Mouse (Mus musculus) heart, embryonic 14.5 days (tissue): Measurements from ENCODE around the gene Fhad1. TPM values are rescaled to one million over a fixed set of nuclear protein-coding genes. Genes with fewer than 3 reads are reported as not detected.

Source experiments
- ATAC-seq: fragments of 200-750 bp; cut with Nextera tagmentation; 2 replicates; pipeline ENCODE4 v1.8.0; 2017; ENCODE audit warnings: low read depth, moderate TSS enrichment; ENCODE audit not compliant: insufficient number of reproducible peaks, insufficient read depth, low FRiP score
- H3K27ac ChIP-seq, 2 experiments: fragments of 200-500 bp in 1 of 2; fragments of 300-500 bp in 1 of 2; sonication (generic) in 1 of 2; replicated peaks in 1 of 2; 2 replicates each; pipeline ENCODE4 v1.5.1; 2012 to 2014; ENCODE audit warnings: low read depth in 2 of 2, low read length in 2 of 2, control low read depth in 1 of 2, mild to moderate bottlenecking in 1 of 2, mixed read lengths in 1 of 2; ENCODE audit not compliant: control insufficient read depth in 1 of 2, insufficient read depth in 1 of 2
- H3K27me3 ChIP-seq: fragments of 300-500 bp; sonication (generic); 2 replicates; pipeline ENCODE4 v1.6.1; 2014; ENCODE audit warnings: mild to moderate bottlenecking, low read length, control low read depth; ENCODE audit not compliant: control insufficient read depth, insufficient read depth
- H3K36me3 ChIP-seq: fragments of 300-500 bp; sonication (generic); 2 replicates; pipeline ENCODE4 v1.6.1; 2014; ENCODE audit warnings: mild to moderate bottlenecking, control low read depth, low read length, mixed read lengths; ENCODE audit not compliant: control insufficient read depth, insufficient read depth
- H3K4me1 ChIP-seq, 2 experiments: fragments of 200-500 bp in 1 of 2; fragments of 300-500 bp in 1 of 2; sonication (generic) in 1 of 2; 2 replicates each; pipeline ENCODE4 v1.6.1; 2012 to 2014; ENCODE audit warnings: low read length in 2 of 2, control low read depth in 1 of 2, mixed read lengths in 1 of 2; ENCODE audit not compliant: control insufficient read depth in 2 of 2, insufficient read depth in 2 of 2
- H3K4me2 ChIP-seq: fragments of 300-500 bp; sonication (generic); 2 replicates; pipeline ENCODE4 v1.6.1; 2014; ENCODE audit warnings: mild to moderate bottlenecking, low read length
- H3K4me3 ChIP-seq, 2 experiments: fragments of 200-500 bp in 1 of 2; fragments of 300-500 bp in 1 of 2; sonication (generic) in 1 of 2; 2 replicates each; pipeline ENCODE4 v1.5.1; 2012 to 2014; ENCODE audit warnings: low read length in 2 of 2, mild to moderate bottlenecking in 2 of 2, control low read depth in 1 of 2, low read depth in 1 of 2, moderate library complexity in 1 of 2; ENCODE audit not compliant: control insufficient read depth in 1 of 2, insufficient read depth in 1 of 2
- H3K9ac ChIP-seq: fragments of 300-500 bp; sonication (generic); 2 replicates; pipeline ENCODE4 v1.6.1; 2014; ENCODE audit warnings: mild to moderate bottlenecking, low read length
- H3K9me3 ChIP-seq: fragments of 300-500 bp; sonication (generic); 2 replicates; pipeline ENCODE4 v1.6.1; 2016; ENCODE audit warnings: low read length, control low read depth; ENCODE audit not compliant: control insufficient read depth
- WGBS: fragments of 180-500 bp; shearing (Covaris S2); extraction: QIAGEN DNeasy Blood & Tissue Kit; methylation state at CpG from one replicate; pipeline ENCODE4 v1.1.7; 2014; 5-methylcytosine and 5-hydroxymethylcytosine counted together
- polyA plus RNA-seq: library from polyadenylated mRNA; unstranded; fragments of >200 nt; fragmentation: Nextera tagmentation; extraction: Ambion mirVana; gene quantifications from 2 replicates; pipeline ENCODE4 v1.2.1, GENCODE M21; 2014

Gene Fhad1
- polyA plus RNA-seq, 1 experiment from 2014 or later: 3.3 TPM

DNA sequence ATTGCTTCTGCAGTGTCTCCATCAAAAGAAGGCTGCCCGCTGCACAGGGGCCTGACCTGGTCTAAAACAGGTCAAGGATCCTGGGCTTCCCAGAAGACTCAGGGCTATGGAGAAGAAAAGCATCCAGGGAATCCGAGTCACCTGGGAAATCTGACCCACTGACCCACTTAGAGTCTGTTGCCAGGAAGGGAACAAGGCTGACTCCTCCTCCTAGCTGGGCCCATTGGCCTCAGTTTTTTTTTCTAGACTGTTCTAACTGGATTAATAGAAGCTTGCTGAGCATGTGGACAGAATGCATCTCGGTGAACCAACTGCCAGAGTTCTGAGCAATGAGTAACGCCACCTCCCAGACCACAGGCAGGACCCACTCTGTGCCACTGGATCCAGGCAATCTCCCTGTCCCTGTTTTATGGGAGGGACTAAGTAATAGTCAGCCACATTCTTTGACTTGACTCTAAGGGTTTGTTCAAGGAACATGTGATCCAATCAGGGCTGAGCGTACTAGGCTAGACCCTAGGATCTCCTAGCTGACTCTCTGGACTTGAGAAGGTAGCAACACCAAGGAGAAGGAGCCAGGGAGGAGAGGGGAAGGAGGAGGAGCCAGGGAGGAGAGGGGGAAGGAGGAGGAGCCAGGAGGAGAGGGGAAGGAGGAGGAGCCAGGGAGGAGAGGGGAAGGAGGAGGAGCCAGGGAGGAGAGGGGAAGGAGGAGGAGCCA, 21.4 kb downstream of the Fhad1 start:
- Histone ChIP-seq H3K4me2 (no peak overlapping the region), H3K4me3 (no peak overlapping the region), H3K27ac (no peak overlapping the region), H3K9me3 (no peaks in the 10 kb centered on the region), H3K9ac (no peak overlapping the region), H3K27me3 (no peaks in the 10 kb centered on the region), H3K36me3 (no peaks in the 10 kb centered on the region), H3K4me1 (peaks cover 3% of the 10 kb centered on the region in 2 experiments; a peak in 1 of 4 replicates)
- no peak for ATAC-seq
- 66% methylated on average over 5 of the region's 5 CpGs for WGBS

GRCm38 (mm10) chr4:141992530-141993204, 22.2 kb downstream of the Fhad1 start:
- no peak overlapping the region for H3K9ac ChIP-seq
- WGBS: 75% methylated on average over 14 of the region's 14 CpGs

DNA sequence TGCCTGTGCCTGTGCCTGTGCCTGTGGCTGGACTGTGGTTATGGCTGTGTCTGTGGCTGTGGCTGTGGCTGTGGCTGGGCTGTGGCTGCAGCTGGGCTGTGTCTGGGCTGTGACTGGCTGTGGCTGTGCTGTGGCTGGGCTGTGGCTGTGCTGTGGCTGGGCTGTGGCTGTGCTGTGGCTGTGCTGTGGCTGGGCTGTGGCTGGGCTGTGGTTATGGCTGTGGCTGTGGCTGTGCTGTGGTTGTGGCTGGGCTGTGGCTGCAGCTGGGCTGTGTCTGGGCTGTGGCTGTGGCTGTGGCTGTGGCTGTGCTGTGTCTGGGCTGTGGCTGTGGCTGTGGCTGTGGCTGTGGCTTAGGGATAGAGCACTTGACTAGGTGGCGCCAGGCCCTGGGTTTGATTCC, 26.7 kb downstream of the Fhad1 start:
- no peak overlapping the region for H3K9ac ChIP-seq
- no peaks in the 10 kb centered on the region for H3K9me3 ChIP-seq
- H3K4me2 ChIP-seq: no peak overlapping the region
- no peaks in the 10 kb centered on the region for H3K36me3 ChIP-seq
- H3K27me3 ChIP-seq: no peaks in the 10 kb centered on the region
- WGBS: 92% methylated on average over 1 of the region's 1 CpGs
- ATAC-seq: no peak
- no peaks in the 10 kb centered on the region for H3K4me1 ChIP-seq
- H3K4me3 ChIP-seq: no peak overlapping the region
- no peak overlapping the region for H3K27ac ChIP-seq

More at GRCm38 (mm10) chr4:141992530-141993204, 22.2 kb downstream of the Fhad1 start:
- Histone ChIP-seq H3K27ac (no peak overlapping the region), H3K4me3 (no peak overlapping the region), H3K9me3 (no peaks in the 10 kb centered on the region), H3K36me3 (no peaks in the 10 kb centered on the region), H3K27me3 (no peaks in the 10 kb centered on the region), H3K4me2 (no peak overlapping the region), H3K4me1 (0 out of 4 replicates have a peak, but pooled peaks cover 0 to 3% of the 10 kb centered on the region in 2 experiments)
- no peak for ATAC-seq

- no peaks in the 10 kb centered on the region for H3K9me3 ChIP-seq
- no peaks in the 10 kb centered on the region for H3K4me1 ChIP-seq
- no peak overlapping the region for H3K4me3 ChIP-seq
- 57% methylated on average over 3 of the region's 3 CpGs for WGBS
- H3K36me3 ChIP-seq: no peaks in the 10 kb centered on the region
- H3K9ac ChIP-seq: no peak overlapping the region
- H3K27ac ChIP-seq: no peak overlapping the region
- no peak overlapping the region for H3K4me2 ChIP-seq
- no peak for ATAC-seq
- no peaks in the 10 kb centered on the region for H3K27me3 ChIP-seq
Measured at GRCm38 (mm10) chr4:141983689-141984088, 31.2 kb downstream of the Fhad1 start.

DNA sequence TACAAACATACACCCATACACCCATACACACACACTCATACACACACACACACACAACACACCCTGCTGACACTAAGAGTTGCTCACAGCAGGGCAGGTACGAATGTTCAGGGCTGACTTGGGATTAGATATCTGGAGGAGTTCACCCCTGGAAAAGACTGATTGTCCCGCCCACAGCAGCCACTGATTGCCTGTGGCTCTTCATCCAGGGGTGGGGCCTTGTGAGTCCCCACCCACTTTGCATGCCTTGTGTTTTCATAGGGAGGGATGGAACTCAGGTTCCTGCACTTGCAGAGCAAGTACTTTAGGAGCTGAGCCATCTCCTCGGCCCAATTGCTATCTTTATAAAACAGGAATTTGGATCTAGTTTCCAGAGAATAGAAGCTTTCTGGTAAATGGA, 33.4 kb downstream of the Fhad1 start:
- ATAC-seq: no peak
- H3K36me3 ChIP-seq: no peaks in the 10 kb centered on the region
- H3K4me2 ChIP-seq: no peak overlapping the region
- H3K4me3 ChIP-seq: no peak overlapping the region
- no peaks in the 10 kb centered on the region for H3K9me3 ChIP-seq
- WGBS: 65% methylated on average over 3 of the region's 3 CpGs
- H3K27ac ChIP-seq: no peak overlapping the region
- no peaks in the 10 kb centered on the region for H3K4me1 ChIP-seq
- no peak overlapping the region for H3K9ac ChIP-seq
- H3K27me3 ChIP-seq: no peaks in the 10 kb centered on the region

- Histone ChIP-seq H3K9me3 (no peaks in the 10 kb centered on the region), H3K4me1 (no peaks in the 10 kb centered on the region), H3K27me3 (no peaks in the 10 kb centered on the region), H3K4me2 (no peak overlapping the region), H3K4me3 (no peak overlapping the region), H3K9ac (no peak overlapping the region), H3K36me3 (no peaks in the 10 kb centered on the region), H3K27ac (no peak overlapping the region)
- WGBS: 82% methylated on average over 11 of the region's 11 CpGs
- no peak for ATAC-seq
Measured at GRCm38 (mm10) chr4:141978582-141978981, 36.3 kb downstream of the Fhad1 start.

DNA sequence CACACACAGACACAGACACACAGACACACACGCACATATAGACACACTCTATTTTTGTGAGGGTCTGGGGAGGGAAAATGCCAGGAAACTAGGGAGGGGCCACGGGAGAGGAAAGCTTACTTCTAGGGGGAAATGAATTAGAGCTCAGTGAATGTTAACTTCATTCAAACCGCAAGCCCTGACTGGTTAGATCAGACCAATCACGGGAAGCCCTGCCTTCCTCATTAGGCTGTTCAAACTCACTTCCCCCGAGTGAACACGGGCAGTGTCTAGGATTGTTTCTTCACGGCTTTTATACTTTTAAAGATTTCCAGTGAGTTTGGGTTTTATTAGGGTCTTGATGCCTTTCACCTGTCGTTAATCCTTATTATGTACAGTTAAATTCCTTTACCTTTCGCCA, 37.5 kb downstream of the Fhad1 start:
- no peak for ATAC-seq
- 57% methylated on average over 9 of the region's 9 CpGs for WGBS
- no peak overlapping the region for H3K4me3 ChIP-seq

More for the DNA sequence above, 37.5 kb downstream of the Fhad1 start:
- Histone ChIP-seq H3K4me2 (no peak overlapping the region), H3K27me3 (no peaks in the 10 kb centered on the region), H3K9me3 (peaks cover 2% of the 10 kb centered on the region; the same call in 1 of the 2 replicates), H3K27ac (no peak overlapping the region), H3K36me3 (no peaks in the 10 kb centered on the region), H3K4me1 (no peaks in the 10 kb centered on the region), H3K9ac (no peak overlapping the region)
